Mouse (Mus musculus) retina, postnatal 7 days (tissue): ENCODE measurements around the gene Gm49368.
"Not testable (repeated sequence)": the region's sequence is repeated elsewhere in the genome, so short reads cannot be mapped to it uniquely, and the experiment has no call there.

Experiments used
- DNase-seq: peaks from one replicate; pipeline ENCODE4 v3.0.0-alpha.2; 2012; ENCODE audit warnings: low read depth, low spot score

Gm49368 gene

DNA sequence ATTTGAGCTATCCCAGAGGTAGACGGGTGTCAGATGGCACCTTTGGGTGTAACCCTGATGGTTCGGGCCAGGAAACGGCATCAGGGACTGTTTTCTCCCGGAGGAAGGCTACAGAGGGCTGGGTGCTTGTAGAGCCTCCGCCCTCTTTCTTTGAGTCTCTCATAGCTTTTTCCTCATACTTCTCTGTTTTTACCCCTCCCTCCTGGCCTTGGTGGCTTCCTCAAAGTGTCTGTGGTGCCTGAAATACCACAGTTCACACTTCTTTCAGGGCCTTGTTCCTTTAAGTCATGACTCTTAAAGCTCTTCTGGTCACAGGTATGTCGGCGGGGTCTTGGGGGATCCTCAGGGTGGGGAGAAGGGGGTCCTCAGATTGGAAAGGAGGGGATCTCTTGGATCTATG lies at the start of gene Gm49368, which contains the start of gene Itgam:
Gene Gm49368, plus strand, starts transcription at position 228 of the 400 bp plus-strand sequence.
Gene Itgam, plus strand, starts transcription at position 185 of the 400 bp plus-strand sequence.
- DNase-seq = no peak

DNA sequence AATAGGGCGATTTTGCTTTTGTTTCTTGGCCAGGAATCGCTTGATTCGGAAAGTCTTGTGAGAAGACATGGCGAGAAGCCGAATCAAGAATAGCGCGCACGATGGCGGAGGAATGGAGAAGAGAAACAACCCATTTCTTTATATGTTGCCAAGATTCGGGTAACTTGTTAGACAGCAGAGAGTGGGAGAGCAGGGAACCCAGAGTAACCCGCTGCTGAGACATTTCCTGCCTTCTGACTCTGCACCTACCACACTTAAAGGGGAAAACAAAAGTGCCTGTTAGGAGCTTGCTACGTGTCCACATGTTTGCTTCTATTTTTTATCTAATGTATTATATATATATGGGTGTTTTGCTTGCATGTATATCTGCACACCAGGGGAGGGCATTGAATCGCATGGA lies 49.4 kb upstream of the Gm49368 start:
- DNase-seq = no peak

DNA sequence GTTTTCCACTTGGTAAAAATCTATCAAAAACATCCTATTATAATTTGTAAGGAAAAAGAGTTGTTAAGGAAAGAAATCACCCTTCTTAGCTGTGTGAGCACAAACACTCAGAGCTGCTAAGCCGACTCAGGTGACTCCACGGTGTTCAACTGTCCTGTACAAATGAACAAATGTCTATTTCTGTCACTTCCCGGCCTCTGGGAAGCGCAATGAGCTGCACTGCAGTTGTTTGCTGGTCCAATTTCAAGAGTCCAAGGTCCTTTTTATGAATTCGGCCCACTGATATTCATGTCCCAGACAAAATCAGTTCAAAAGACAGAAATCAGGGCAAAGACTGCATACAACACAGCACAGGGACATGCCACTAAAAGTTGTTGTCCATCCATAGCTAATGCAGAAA lies 46.3 kb upstream of the Gm49368 start:
- DNase-seq = not testable (repeated sequence)

DNA sequence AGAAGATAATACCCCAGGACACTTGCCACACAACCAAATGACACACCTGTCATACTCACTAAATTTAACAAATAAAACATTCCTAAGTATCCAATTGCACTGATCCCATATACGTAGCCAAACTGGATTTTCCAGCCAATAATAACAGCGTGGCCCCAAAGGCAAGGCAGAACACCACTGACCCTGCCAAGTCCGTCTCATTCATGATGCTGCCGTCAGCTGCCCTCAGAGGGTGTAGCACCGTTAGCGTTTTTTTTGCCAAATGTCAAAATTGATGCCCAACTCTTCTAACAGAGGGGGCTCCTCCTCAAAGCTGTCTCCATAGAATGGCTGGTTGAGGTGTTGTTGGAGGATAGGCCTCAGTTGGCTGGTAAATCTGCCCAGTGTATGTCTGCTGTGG lies 45.8 kb upstream of the Gm49368 start:
- no peak for DNase-seq

DNA sequence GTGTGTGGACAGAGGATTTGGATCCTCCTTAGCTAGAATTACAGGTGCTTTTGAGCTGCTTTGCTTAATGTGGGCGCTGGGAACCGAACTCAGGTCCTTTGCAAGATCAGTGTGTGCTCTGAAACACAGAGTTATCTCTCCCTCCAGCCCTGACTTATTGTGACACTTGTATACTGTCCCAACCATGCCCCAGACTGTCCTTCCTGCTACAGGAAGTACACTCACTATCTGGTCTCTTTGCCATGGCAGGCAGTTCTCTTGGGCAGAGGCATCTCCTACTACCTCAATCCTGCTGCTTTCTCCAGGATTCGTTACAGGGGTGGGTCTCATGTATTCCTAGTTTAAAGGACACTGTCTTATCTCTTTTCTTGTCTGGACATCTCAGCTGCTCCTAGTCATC lies 44.2 kb upstream of the Gm49368 start:
- no peak for DNase-seq

DNA sequence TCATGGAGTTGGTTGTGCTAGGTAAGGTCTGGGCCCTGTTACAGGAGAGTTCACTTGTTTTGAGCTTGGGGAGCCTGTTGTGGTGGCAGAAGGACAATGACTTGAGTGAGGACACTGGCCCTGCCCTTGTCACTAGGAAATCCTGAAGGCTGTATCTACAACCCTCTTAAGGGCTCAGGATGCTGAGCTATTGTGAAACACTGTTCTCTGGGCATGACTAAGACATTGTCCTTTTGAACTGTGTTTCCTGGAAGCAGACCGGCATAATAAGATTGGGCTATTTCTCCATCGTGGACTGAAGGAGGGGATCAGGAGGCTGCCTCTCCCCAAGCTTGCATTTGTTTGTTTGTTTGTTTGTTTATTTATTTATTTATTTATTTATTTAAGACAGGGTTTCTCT lies 43.3 kb upstream of the Gm49368 start:
- no peak for DNase-seq

DNA sequence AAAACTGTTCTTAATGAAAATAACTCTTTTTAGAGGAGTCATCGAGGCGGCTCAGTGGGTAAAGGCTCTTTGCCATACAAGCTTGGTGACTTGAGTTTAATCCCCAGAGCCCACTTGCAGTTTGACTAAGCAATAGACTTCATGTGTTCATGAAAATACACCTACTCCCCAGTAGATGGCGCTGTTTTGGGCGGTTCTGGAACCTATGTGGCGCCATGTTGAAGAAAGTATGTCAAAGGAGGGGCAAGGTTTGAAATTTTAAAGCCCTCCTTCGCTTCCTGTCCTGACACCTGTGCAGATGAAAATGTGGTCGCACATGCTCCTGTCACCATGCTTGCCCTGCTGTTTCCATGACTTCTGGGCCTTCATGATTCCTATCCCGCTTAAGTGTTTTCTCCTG lies 39.5 kb upstream of the Gm49368 start:
- no peak for DNase-seq

DNA sequence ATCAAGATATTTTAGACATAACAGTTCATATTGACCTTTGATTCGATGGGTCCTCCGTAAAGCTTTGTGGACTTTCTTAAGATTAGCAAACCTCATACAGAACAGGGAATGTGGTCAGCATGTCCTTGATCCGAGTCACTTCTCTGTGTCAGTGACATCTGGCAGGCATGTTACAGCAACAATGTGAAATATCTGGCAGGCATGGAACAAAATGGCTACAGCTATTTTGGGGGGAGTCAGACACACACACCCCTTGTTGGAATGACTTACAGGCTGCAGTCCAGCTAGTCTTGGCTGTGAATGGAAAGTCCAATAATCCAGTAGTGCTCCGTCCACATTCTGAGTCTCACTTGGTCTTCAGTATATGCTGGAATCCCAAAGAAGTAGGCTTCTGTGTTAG lies 38.9 kb upstream of the Gm49368 start:
- no peak for DNase-seq

DNA sequence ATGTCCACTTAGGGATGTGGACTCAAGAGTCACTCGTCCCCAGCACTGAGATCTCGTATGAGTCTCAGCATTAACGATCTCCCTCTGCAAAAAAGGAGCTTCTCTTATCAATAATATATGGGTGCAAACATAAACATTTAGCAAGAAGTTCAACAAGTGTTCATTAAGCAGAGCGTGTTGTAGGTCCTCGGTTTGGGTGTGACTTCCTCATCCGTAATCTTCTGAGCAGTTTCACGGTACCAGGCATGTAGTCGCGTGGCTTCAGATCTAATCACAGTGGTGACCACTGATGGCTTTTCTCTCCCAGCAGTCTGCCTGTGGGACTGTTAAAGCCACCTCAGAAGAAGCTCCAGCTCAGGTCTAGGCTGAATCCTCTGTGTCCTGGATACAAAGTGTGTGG lies 38.1 kb upstream of the Gm49368 start:
- no peak for DNase-seq

DNA sequence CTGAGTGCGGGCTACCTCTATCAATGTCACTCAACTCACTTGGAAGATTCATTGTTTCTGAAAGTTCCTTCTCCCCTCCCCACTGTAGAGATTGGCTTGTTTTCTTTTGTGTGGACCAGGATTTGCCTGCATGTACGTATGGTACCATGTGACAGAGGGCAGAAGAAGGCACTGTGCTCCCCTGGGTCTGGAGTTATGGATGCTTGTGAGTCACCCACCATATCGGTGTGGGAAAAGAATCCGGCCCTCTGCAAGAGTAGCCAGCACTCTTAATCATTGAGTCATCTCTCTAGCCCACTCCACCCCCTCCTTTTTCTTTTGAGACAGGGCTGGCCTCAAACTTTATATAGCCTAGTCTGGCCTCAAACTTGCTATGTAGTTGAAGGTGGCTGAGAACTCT lies 37.6 kb upstream of the Gm49368 start:
- no peak for DNase-seq

DNA sequence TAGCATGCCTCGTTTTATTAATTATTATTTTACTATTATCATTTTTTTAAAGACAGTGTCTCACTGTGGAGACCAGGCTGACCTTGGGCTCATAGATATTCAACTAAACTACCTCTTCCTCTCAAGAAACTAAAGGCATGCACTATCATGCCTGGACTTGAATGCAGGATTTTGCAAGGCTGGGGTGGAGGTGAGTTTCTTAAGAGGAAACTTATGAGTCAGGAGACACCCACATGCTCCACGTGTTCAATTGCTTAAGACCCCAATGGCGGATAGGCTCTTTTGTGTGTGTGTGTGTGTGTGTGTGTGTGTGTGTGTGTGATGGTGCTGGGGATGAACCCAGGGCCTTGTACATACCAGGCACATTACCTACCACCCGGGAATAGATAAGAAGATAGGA lies 37.1 kb upstream of the Gm49368 start:
- DNase-seq = no peak

DNA sequence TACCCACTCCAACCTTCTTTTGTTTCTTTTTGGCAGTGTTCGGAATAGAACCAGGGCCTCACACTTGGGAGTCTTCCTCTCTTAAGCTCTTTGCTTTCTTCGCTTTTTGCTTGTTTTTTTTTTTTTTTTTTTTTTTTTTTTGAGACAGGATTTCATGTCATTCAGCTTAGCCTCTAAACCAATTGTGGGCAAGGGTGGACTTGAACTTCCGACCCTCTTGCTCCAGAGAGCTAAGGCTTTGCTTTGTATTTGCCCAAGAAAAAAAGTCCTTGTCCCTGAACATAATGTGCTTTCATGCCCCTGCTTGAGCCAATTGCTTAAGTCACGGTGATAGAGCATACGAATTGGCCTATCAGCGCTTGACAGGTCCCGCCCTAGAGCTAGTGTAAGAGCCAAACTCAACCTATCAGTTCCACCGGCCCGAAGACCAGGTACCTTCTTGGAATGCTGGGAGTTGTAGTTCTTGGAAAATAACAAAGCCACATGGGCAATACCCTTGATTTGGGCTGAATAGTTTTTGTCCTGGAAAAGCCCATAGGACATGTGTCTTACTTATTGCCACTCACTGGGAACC lies 31.0 kb upstream of the Gm49368 start:
- DNase-seq = no peak

DNA sequence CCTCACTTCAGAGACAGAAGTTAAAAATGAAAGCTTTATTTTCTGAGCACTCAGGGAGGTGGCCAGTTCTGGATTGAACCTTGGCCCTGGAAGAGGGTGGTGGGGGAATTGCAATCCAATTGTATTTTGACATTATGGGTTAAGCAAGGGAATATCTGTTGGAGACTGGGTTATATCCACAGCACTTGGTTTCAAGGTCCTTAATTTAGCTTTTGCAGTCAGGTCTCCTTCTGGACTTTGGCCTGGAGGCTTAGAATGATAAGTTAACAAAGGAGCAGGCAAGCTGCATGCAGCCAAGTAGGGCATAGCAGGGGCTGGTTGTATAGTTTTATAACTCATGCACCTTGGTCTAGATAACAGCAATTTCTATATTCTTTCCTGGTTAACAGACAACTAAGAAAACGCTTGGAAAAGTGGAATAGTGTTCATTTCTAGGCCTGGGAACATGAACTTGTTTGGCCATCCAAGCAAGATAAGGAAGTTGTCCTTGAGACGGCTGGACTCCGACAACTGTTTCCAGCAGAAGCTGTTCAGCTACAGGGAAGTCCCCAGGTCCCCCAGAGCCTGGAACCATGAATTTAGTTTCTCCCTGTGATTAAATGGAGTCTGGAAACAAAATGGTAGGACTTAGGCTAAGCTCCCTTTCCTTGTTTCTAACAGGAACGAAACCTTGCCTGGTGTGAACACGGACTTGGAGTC lies 30.0 kb upstream of the Gm49368 start:
- DNase-seq = no peak

DNA sequence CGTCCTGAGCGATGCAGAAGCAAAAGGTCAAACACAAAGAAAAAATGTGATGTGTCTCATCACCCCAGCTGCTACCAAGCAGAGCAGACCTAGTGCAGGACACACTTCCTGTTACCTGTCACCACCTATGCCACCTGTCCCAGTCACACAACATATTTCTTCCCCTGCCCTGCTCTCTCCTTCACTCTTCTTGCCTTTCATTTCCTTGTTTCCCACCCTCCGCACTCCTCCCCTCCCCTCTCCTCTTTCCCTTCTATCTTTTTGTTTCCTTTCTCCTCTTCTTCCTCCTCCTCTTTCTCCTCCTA lies 29.5 kb upstream of the Gm49368 start:
- no peak for DNase-seq

DNA sequence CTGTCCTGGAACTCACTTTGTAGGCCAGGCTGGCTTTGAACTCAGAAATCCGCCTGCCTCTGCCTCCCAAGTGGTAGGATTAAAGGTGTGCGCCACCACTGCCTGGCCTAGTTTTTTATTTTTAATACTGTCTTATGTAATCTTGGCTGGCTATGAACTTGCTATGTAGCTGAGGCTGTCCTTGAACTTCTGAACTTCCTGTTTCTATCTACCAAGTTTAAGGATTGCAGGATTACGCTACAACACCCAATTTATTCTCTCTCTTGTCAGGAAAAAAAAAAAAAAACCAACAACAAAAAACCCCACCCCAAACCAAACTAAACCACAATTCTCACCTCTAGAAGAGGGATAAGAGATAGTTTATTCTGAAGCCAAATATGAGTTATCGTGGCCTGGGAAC lies 28.9 kb upstream of the Gm49368 start:
- no peak for DNase-seq

DNA sequence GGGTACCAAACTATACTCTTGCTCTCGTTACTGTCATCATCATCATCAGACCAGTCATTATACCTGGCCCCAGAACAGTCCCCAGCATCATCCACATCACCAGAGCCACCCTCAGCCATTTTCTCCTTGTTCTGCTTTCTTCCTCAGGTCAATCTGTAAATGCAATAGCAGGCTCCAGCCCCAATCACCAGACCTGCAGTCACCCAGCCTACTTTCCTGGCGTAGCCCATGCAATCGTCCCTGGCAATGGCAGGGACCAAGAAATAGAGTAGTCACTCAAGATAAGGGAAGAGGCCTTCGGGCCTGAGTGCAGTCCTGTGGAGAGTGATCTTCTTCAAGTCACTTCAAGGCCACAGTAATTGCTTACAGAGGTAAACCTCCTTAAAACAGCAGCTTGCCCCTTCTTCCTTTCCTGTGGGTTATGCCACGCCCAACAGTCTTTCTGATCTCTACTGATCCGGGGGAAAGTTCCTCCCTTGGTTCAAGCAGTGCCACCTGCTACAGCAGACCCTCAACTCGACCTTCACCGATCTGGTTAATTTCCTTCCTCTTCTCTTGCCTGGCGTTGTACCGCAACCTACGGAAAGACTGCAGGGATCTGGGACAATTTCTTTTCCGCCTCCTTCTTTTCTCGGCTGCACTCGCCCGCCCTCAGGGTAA lies 20.2 kb upstream of the Gm49368 start:
- DNase-seq = not testable (repeated sequence)

DNA sequence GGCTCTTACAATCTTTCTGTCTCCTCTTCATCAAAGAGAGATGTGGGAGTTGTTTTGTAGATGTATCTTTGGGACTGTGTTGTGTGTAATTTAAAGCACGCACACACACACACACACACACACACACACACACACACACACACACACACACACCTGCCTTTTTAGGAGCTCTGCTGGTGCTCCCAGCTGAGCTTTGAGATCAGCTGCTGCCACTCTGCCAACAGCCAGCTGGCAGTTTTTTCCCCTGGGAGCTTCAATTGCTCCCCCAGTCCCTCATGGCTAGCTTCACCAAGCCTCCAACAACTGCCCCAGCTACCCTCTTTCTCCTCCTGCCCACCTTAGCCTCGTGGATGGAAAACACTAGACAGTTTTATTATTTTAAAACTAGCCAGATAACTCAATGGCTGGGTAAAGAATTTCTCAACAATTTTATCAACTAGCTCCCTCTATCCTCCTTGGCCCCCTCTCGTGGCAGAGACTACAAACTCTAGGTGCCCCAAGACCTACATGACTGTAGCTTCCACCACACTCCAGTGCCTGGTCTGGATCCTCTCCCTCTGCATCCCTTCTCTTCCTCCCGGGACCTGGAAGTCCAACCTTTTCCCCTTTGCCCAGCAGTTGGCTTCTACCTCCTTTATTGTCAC lies 18.2 kb upstream of the Gm49368 start:
- no peak for DNase-seq

DNA sequence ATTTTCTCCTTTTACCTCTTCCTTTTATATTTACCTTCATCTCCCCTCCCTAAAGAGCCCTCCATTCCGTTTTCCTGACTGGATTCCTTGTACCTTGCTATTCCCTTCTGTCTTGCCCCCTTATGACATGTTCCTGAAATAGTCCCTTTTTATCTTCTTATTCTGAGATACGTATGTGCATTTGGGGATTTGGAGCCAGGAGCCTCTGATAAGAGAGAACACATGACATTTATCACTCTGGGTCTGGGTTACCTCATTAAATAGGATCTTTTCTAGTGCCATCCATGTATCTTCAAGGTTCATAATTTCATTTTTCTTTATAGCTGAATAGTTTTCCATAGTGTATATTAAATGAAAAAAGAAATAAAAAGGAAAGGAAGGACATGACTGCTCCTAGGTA lies 16.8 kb upstream of the Gm49368 start:
- no peak for DNase-seq

DNA sequence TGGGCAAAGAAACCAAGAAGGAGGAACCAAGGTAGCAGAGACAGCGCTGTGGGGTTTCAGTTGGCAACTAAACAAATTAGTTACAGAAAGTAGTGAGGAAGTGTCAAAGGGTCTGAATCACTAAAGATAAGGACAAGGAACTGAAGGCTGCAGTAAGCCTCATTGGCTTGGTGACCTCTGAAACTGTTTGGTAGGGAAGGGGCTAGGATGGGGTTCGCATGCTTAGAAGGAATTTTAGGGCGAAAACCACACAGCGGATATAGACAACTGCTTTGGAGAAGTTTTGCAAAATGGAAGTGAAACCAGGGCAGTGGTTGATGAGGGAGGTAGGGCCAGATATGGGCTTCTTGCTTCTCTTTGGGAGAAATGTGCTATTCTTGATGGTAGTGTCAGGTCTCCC lies 13.7 kb upstream of the Gm49368 start:
- DNase-seq = no peak

DNA sequence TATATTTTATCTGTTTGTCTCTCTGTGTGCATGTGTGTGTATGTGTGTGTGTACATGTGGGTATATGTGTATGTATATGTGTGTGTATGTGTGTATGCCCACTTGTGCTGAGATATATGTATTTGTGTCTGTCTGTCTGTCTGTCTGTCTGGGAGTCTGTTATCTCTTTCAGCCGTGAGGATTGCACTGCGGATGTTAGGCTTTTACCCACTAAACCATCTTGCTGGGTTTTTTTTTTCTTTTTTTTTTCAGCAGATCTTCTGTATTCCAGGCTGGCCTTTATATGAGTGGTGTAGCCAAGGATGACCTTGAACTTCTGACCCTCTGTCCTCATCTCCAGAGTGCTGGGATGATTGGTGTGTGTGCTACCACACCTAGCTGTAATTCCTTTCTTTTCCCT lies 13.2 kb upstream of the Gm49368 start:
- no peak for DNase-seq

DNA sequence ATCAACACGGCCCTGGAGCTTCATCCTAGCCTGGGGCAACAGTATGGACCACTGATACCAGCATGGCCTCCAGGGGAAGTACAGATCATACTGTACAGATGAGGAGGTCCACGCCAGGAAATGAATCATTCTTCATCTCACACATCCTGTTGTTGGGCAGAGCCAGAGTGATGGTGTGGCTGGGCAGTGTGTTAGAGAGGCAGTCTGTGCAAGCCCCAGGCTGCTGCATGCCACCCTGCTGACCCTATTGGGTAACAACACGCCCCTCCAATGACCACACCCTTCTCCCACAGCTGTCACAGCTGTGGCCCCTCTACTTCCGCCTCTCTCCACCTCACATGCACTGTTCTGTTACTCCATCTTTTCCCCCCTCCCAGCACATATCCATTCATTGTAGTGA lies 11.7 kb upstream of the Gm49368 start:
- no peak for DNase-seq

DNA sequence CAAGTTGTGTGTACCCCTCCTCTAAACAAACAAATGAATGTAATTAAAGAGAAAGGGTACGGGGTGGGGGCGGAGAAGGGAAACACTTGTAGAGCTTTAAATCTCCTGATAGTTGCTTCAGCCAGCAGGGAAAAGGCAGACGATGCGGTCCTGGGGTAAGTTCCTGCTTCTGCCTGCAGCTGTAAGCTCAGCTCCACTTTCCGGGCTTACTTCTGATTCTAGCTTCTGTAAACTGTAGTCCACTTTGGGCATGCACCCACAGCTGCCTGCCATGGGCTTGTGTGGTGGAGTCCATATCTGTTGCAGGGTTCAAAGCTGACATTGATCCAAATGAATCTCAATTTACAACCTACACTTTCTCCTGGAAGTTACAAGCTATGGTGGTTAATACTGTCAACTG lies 9.4 kb upstream of the Gm49368 start:
- no peak for DNase-seq

DNA sequence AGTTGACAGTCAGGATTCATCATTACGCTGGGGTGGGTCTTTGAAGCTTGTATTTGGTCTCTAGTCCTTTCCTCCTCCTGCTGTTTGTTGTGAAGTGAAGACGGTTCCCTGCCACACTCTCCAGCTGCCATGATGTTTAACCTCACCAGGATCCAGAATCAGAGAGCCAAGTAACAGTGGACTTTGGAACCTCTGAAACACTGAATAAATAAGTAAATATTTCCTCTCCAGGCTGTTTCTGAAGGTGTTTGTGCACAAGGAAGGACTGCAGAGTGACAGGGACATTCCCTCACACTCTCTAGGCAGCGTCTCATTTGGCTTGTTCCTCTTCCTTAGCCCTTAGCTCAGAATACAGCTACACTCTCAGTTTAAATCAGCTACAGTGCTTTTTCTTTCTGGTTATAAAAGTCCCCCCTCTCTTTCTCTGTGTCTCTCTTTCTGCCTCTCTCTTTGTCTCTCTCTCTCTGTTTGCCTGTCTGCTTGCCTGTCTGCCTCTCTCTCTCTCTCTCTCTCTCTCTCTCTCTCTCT lies 5.5 kb upstream of the Gm49368 start:
- no peak for DNase-seq
